Mouse (Mus musculus): Measurements from ENCODE around the gene Rbfox1.

DNA sequence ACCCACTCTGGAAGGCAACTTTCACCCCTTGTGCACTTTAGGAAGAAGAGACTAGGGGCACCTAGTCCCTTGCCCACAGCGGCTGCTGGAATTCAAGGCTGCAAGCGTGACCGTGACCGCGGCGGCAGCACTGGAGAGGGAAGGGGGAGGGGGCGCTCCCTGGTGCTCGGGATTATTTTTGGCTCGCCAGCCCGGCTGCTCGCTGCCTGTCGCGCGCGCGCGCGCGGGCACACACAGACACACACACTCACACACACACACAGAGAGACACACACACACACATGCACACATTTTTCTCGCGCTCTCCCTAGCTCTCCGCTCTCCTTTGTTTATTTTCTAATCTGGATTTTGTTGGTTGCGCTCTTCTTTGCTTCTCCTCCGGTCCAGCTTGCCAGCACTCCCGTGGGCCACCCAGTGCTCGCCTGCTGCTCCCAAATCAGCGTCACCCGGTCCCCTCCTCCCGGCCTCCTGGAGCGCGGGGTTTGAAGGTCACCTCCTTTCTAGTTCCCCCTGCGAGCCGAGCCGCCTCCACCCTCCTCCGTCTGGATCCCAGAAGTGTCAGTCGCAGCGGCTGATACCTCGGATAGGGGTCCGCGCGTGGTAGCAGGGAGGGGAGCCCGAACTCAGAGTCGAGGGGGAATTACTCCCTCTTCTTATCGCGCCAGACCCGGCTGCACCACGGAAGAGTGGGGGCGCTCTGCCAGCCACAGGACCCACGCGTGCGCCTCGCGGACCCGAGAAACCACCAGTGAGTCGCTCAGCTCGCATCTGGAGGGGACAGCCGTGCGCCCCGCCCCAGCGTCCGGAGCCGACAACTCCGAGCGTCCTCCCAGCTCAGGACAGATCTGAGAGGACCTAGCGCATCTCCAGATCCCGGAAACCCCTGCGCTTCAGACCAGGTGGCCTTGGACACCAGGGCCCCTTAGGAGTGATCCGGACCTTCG is at the start of gene Rbfox1:
- TF ChIP-seq CTCF (IDR thresholded peaks at IDR 0.05; ENCODE audit: low read depth) (no peak), EP300 (optimal IDR thresholded peaks at IDR 0.05) (no peak)
